Mouse (Mus musculus): ENCODE data around the gene Fxn.
"Not testable (repeated sequence)": the region's sequence is repeated elsewhere in the genome, so short reads cannot be mapped to it uniquely, and the experiment has no call there.

The Fxn gene

DNA sequence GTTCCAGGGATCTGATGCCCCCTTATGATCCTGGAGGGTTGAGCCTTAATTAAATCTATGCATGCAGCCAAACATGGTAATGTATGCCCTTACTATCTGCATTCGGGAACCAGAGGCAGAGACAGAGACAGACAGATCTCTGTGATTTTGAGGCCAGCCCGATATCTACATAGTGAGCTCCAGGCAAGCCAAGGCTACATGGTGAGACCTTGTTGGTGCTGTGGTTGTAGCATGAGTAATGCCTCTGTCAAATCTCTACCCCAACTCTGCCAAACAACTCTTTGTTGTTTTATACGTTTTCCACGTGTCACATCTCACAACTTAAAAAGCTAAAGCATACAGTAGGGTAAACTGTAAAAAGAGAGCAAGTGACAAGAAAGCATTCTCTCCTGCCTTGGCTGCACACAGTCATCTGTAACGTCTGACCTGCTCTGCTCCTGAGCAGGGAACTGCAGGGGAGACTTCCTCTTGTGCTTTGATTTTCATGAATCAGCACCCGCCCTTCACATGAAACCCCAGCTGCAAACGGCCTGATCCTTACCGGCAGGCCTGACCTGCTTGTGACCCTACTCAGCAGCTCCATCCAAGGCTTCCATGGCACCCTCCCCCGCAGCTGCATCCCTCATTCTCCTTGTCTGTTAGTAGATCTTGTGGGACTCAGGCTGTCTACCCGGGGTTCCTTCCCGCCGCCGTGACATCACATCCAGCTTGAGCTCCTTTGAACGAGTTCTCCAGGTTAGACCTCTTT lies 38.4 kb downstream of the Fxn start:
- DNase-seq (ENCODE audit: low spot score), result no peak

DNA sequence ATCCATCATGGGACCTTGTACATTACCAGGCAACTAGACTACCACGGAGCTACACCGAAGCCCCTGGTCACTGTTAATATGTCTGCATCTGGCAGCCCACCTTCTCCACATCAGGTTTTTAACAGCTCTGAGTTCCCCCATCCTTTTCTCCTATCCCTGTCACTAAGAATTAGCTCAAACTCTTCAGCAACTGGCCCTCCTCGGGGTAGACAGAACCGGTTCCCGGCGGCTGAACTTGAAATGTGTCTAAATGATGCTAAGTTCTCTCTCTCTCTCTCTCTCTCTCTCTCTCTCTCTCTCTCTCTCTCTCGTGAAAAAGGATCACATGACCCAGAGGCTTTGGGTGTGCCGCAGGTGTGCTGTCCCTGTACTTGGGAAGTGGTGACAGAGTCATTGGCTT lies 39.1 kb downstream of the Fxn start:
- DNase-seq (ENCODE audit: low spot score), result no peak

- DNase-seq (ENCODE audit: low spot score), result no peak
Measured at GRCm38 (mm10) chr19:24238011-24238410, 42.4 kb downstream of the Fxn start.

GRCm38 (mm10) chr19:24232356-24232755 lies 48.0 kb downstream of the Fxn start:
- DNase-seq (ENCODE audit: low spot score), result not testable (repeated sequence)

DNA sequence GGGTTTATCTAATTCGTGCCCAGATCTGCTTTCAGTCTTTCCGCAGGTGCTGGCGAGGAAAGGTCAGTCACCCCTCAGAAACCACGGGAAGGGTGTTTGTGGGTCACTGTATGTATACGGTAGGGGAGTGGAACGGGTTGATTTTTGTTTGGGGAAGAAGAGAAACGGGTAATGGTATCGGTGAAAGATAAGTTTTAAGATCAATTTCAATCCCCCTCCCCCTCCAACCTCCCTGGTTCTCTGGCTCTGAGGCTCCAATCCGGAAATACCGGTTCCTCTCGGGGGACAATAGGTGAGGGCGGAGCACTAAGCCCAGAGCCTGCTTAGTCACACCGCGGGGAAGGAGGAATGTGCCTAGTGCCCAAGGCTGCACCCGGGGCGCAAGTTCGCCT lies 55.1 kb downstream of the Fxn start:
- DNase-seq (ENCODE audit: low spot score), result no peak

DNA sequence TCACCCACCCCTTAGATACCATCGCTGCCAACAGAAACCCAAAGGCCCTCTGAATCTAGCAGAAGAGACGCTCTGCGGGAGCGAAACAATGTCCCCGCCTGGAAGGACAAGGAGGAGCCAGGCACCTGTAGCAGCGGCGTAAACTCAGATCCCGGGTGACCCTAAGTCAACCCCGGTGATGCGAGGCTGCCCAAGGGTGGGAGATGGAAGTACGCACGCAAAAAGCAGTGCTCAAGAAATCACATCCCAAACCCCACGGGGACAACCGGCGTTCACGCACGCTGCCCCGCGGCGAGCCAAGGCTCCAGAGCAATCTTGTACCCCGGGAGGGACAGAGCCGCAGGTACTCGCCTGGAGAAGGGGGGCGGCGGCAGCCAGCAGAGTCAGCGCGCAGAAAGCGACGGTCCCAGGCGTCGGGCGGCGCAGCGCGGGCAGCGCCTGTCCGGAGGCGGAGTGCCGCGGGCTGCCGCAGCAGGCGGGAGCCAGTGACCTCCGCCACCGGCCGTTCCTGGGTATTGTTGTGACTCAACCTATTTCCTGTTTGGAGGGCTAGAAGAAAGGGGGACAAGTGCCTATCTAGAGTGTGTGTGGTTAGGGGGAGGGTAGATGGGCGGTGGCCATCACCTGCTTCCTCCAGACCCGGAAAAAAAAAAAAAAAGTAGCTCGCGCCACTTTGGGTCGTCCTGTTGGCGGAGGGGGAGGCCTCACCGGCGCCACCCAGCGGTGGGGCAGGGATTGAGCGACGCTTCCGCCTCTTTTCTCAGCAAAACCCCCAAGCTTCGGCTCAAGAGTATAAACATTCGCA lies 55.7 kb downstream of the Fxn start, which contains the start of gene Tjp2:
Gene Tjp2, minus strand, starts transcription at position 531 of the 805 bp plus-strand sequence.
- DNase-seq (ENCODE audit: low spot score), result peak; percentile 32

- DNase-seq (ENCODE audit: low spot score), result peak; percentile 12
Measured at GRCm38 (mm10) chr19:24223851-24224251, 56.6 kb downstream of the Fxn start.

DNA sequence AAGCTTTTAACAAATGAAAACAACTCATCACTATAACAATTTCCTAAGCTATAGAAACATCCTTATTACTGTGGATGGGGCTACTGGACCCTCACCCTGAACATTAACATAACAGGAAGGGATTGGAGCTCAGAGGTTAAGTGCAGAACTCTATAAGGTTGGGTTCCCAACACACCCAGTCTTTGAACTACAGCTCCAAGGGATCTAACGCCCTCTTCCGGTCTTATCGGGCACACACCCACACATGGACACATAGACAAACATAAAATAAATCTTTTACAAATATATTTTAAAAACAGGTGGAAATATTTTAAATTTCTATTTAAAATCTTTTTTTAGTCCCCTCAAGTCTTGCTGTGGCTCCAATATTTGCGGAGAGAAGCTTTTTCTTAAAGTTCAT lies 59.0 kb downstream of the Fxn start:
- DNase-seq (ENCODE audit: low spot score), result no peak

- DNase-seq (ENCODE audit: low spot score), result no peak
Measured at GRCm38 (mm10) chr19:24220795-24221445, 59.5 kb downstream of the Fxn start.

DNA sequence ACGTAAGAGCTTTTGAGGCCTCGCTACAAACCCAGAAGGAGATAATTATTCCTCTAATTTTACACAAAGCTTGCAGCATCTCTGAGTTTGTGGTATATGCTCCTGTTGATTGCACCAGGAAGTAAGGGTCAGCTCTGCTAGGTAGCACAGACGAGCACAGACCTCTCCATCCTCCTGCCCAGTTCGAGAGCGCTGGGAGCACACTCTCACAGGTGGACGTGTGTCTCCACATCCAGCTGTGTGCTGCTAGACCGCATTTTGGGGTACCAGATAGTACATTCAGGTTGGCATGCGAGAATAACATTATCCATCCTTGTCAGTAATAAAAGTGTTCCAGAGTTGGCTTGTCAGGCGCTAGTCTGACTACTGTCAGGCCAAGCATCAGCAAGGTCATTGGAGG lies 61.4 kb downstream of the Fxn start:
- no peak for DNase-seq (ENCODE audit: low spot score)

DNA sequence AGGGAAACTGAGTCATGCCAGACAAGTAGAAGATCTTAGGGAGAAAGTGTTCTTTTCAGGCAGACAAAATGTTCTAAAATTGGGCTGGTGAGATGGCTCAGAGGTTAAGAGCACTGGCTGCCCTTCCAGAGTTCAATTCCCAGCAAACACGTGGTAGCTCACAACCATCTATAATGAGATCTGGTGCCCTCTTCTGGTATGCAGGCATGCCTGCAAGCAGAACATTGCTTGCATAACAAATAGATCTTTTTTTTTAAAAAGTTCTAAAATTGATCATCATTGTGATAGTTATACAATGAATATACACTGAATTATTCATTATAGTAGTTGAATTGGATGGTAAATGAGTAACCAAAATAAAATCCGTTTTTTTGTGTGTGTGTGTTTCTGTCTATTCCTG lies 62.1 kb downstream of the Fxn start:
- no peak for DNase-seq (ENCODE audit: low spot score)

GRCm38 (mm10) chr19:24217851-24218250 lies 62.6 kb downstream of the Fxn start:
- DNase-seq (ENCODE audit: low spot score), result no peak

DNA sequence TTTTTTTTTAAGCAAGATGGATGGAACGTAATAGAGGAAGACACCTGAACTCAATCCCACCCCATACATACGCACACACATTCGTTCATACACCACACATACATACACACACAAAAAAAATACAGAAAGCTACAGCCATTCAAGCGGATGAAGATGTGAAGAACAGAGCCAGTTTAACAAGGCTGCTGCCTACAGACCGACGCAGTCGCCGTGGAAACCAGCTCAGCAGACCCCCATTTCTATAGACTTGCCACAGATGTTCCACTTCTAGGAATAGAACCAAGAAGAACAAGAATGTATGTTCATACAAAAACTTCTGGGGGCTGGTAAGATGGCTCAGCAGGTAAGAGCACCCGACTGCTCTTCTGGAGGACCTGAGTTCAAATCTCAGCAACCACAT lies 63.6 kb downstream of the Fxn start:
- DNase-seq (ENCODE audit: low spot score), result no peak

- no peak for DNase-seq (ENCODE audit: low spot score)
Measured at GRCm38 (mm10) chr19:24214939-24215338, 65.5 kb downstream of the Fxn start.

DNA sequence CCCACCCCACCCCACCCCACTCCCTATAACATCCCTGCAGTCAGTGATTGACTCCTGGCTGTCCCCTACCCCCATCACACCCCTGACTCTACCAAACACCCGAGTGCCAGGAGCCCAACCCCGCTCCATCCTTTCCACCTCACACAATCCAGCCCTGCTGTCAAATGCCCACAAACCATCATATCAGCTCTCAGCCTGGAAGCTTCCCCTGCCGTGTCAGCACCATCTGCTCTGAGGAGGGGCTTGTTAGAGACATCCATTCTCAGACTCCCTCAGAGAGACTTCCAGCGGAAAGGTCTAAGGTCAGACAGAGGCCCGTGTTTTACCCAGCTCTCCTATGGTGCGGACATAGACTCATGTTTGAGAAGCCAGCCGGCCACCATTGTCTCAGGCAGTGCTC lies 67.1 kb downstream of the Fxn start:
- no peak for DNase-seq (ENCODE audit: low spot score)

GRCm38 (mm10) chr19:24212552-24213249 lies 67.7 kb downstream of the Fxn start:
- no peak for DNase-seq (ENCODE audit: low spot score)

Measured in layer of hippocampus, adult 11-12 months (tissue).